Mouse (Mus musculus) embryonic facial prominence, embryonic 14.5 days (tissue): ENCODE measurements around the gene Lhfpl5. TPM values are rescaled to one million over a fixed set of nuclear protein-coding genes. Genes with fewer than 3 reads are reported as not detected.
A peak's percentile ranks its signal among the peaks of the same experiment; 100 is the strongest.

Source experiments
- ATAC-seq: fragments of 200-750 bp; cut with Nextera tagmentation; 2 replicates; pipeline ENCODE4 v1.8.0; 2017; ENCODE audit warnings: low read depth, moderate number of reproducible peaks, moderate TSS enrichment
- DNase-seq: peaks from one replicate; pipeline ENCODE4 v3.0.0-alpha.2; 2015; ENCODE audit warnings: low spot score
- H3K27ac ChIP-seq: fragments of 300-500 bp; sonication (generic); replicated peaks from 2 replicates; pipeline ENCODE4 v1.5.1; 2014; ENCODE audit warnings: low read depth, mild to moderate bottlenecking, low read length, moderate library complexity
- H3K27me3 ChIP-seq: fragments of 300-500 bp; sonication (generic); replicated peaks from 2 replicates; pipeline ENCODE4 v1.6.1; 2014; ENCODE audit warnings: low read length; ENCODE audit not compliant: control insufficient read depth, insufficient read depth
- H3K36me3 ChIP-seq: fragments of 300-500 bp; sonication (generic); 2 replicates; pipeline ENCODE4 v1.6.1; 2014; ENCODE audit warnings: low read length, mixed read lengths; ENCODE audit not compliant: control insufficient read depth, insufficient read depth
- H3K4me1 ChIP-seq: fragments of 300-500 bp; sonication (generic); 2 replicates; pipeline ENCODE4 v1.6.1; 2014; ENCODE audit warnings: antibody characterized with exemption, low read length; ENCODE audit not compliant: control insufficient read depth, insufficient read depth
- H3K4me2 ChIP-seq: fragments of 300-500 bp; sonication (generic); 2 replicates; pipeline ENCODE4 v1.6.1; 2014; ENCODE audit warnings: low read depth, mild to moderate bottlenecking, low read length, moderate library complexity, mixed read lengths
- H3K4me3 ChIP-seq: fragments of 300-500 bp; sonication (generic); 2 replicates; pipeline ENCODE4 v1.5.1; 2014; ENCODE audit warnings: low read depth, mild to moderate bottlenecking, low read length
- H3K9ac ChIP-seq: fragments of 300-500 bp; sonication (generic); 2 replicates; pipeline ENCODE4 v1.6.1; 2014; ENCODE audit warnings: low read depth, mild to moderate bottlenecking, low read length, moderate library complexity, mixed read lengths
- H3K9me3 ChIP-seq: fragments of 300-500 bp; sonication (generic); 2 replicates; pipeline ENCODE4 v1.6.1; 2016; ENCODE audit warnings: low read length; ENCODE audit not compliant: control insufficient read depth
- WGBS: fragments of 180-500 bp; shearing (Covaris S2); extraction: QIAGEN DNeasy Blood & Tissue Kit; methylation state at CpG from one replicate; pipeline ENCODE4 v1.1.7; 2014; 5-methylcytosine and 5-hydroxymethylcytosine counted together
- polyA plus RNA-seq: library from polyadenylated mRNA; unstranded; fragments of >200 nt; fragmentation: Nextera tagmentation; extraction: Ambion mirVana; gene quantifications from 2 replicates; pipeline ENCODE4 v1.2.1, GENCODE M21; 2014

The Lhfpl5 gene
- polyA plus RNA-seq, 1 experiment from 2014 or later: 0.70 TPM

DNA sequence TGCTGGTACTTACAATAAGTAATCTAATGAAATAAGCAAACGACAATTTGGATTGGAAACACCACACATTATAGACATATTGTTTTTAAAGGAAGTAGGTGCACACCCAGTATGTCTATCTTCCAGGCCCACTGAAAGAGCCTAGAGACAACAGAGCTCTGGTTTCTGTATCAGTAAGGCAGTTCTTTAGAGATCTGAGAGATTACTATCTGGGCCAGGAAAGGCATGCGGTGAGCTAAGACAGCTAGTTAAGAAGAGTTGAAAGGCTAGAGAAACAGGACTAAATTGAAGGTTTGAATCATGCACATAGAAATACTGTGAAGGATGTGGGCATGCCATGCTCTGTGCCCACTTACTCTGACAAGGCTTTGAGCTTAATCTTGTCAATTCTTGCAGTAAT lies 37.2 kb downstream of the Lhfpl5 start:
- Histone ChIP-seq H3K4me1 (no peaks in the 10 kb centered on the region), H3K36me3 (peaks cover 26% of the 10 kb centered on the region), H3K27me3 (no peaks in the 10 kb centered on the region), H3K9me3 (no peaks in the 10 kb centered on the region), H3K9ac (no peak overlapping the region), H3K4me2 (no peak overlapping the region), H3K27ac (no peak overlapping the region), H3K4me3 (no peak overlapping the region)
- 87% methylated on average over 2 of the region's 2 CpGs for WGBS
- DNase-seq (no peak), ATAC-seq (no peak)

- Histone ChIP-seq H3K36me3 (peaks cover 21% of the 10 kb centered on the region), H3K4me1 (no peaks in the 10 kb centered on the region), H3K4me2 (no peak overlapping the region), H3K4me3 (no peak overlapping the region), H3K9me3 (no peaks in the 10 kb centered on the region), H3K9ac (no peak overlapping the region), H3K27ac (no peak overlapping the region), H3K27me3 (no peaks in the 10 kb centered on the region)
- ATAC-seq (no peak), DNase-seq (no peak)
- 83% methylated on average over 6 of the region's 6 CpGs for WGBS
Observed at GRCm38 (mm10) chr17:28613096-28613495, 37.7 kb downstream of the Lhfpl5 start.

DNA sequence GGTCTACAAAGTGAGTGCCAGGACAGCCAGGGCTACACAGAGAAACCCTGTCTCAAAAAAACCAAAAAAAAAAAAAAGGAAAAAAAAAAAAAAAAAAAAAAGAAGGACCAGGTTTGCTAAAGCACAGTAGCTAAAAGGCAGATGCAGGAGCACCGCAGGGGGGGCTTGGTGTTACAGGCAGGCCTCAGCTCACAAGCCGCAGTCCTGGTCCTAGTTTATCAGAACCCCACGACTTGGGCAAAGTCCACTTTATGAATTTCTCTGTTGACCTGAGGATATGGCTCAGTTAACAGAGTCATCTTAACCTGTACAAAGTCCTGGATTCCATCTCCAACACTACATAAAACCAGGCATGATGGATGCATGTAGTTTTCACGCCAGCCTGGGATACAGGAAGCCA lies 39.9 kb downstream of the Lhfpl5 start:
- Histone ChIP-seq H3K27ac (no peak overlapping the region), H3K4me2 (no peak overlapping the region), H3K9me3 (no peaks in the 10 kb centered on the region), H3K9ac (no peak overlapping the region), H3K4me1 (no peaks in the 10 kb centered on the region), H3K27me3 (no peaks in the 10 kb centered on the region), H3K4me3 (no peak overlapping the region), H3K36me3 (peaks cover 31% of the 10 kb centered on the region)
- no peak for DNase-seq
- WGBS: 94% methylated on average over 4 of the region's 4 CpGs
- no peak for ATAC-seq

GRCm38 (mm10) chr17:28617636-28618035 lies 42.2 kb downstream of the Lhfpl5 start:
- WGBS: 83% methylated on average over 10 of the region's 10 CpGs
- H3K9ac ChIP-seq: 0 out of 2 replicates have a peak overlapping the region, but pooled peaks have one; percentile 19

GRCm38 (mm10) chr17:28618124-28618523 lies 42.7 kb downstream of the Lhfpl5 start:
- no peak for ATAC-seq
- Histone ChIP-seq H3K4me1 (peaks cover 8% of the 10 kb centered on the region), H3K4me3 (no peak overlapping the region), H3K27ac (no peak overlapping the region), H3K9me3 (no peaks in the 10 kb centered on the region), H3K36me3 (peaks cover 31% of the 10 kb centered on the region), H3K4me2 (no peak overlapping the region), H3K9ac (0 out of 2 replicates have a peak overlapping the region, but pooled peaks have one; percentile 19), H3K27me3 (no peaks in the 10 kb centered on the region)
- DNase-seq: no peak
- 83% methylated on average over 7 of the region's 7 CpGs for WGBS

More at GRCm38 (mm10) chr17:28617636-28618035, 42.2 kb downstream of the Lhfpl5 start:
- no peak overlapping the region for H3K27ac ChIP-seq
- ATAC-seq (no peak), DNase-seq (no peak)
- no peak overlapping the region for H3K4me3 ChIP-seq
- H3K9me3 ChIP-seq: no peaks in the 10 kb centered on the region
- peaks cover 8% of the 10 kb centered on the region for H3K4me1 ChIP-seq
- H3K27me3 ChIP-seq: no peaks in the 10 kb centered on the region
- peaks cover 31% of the 10 kb centered on the region for H3K36me3 ChIP-seq
- H3K4me2 ChIP-seq: no peak overlapping the region

DNA sequence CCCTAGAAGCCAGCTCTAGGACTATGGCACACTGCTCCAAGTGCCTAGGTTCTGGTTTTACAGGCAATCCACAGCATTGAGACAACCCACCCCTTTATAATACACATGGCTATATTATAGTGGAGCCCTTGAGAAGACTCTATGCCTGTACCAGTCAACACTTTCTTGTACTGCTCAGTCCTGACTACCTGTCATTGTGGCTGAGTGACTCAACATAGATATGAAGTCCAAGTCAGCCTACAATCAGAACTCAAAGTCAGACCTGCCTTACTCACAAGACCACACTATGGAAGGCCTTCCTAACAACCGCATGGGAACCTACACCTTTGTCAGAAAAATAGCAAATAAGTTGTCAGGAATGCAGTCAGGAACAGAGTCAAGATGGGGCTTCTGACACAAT lies 43.3 kb downstream of the Lhfpl5 start:
- Histone ChIP-seq H3K27me3 (no peaks in the 10 kb centered on the region), H3K9me3 (no peaks in the 10 kb centered on the region), H3K4me2 (no peak overlapping the region), H3K27ac (no peak overlapping the region), H3K4me3 (no peak overlapping the region), H3K36me3 (peaks cover 31% of the 10 kb centered on the region), H3K9ac (no peak overlapping the region), H3K4me1 (peaks cover 8% of the 10 kb centered on the region)
- 95% methylated on average over 1 of the region's 1 CpGs for WGBS
- no peak for DNase-seq
- ATAC-seq: no peak

DNA sequence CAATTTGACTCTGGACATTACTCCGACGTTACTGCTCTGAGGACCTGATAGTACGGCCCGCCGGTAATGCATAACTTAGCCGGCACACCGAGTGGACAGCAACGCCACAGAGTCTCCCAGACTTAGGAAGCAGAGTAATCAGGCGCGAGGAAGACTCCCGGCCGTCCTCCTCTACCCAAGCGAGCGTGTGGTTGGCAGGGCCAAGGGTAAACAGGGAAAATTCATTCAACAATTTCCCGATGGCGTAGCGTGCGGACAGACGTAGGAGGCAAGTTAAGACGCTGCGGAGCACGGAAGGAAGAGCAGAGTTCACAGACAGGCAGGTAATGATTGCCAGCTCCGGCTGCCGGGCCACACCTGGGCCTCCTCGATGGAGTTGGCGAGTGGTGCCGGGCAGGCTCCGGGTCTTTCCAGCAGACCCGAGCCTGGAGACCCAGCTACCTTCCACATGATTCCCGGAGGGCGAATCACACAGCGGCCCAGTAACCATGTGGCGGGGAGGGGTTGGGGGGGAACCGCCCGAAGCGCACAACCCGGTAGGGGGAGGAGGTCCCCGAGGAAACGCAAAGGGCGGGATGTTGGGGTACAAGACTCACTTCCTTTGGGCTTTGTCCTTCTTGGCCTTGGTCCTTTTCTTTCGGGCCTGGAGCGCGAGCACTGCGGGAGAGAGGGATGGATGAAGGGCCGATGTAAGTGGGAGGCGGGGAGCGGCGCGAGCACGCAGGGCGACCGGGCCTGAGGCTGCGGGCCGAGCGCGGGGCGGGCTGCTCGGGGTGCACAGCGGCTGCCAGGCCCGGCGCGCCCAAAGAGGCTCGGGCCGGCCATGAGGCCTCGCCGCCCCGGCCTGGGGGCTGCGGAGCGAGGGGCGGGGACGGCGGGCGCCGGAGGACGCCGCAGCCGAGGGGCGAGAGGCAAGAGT lies 46.2 kb downstream of the Lhfpl5 start:
- under 1% methylated on average over 43 of the region's 78 CpGs for WGBS
- Histone ChIP-seq H3K9ac (peak overlapping the region; percentile 97), H3K36me3 (peaks cover 17% of the 10 kb centered on the region), H3K4me3 (peak overlapping the region; percentile 99), H3K27ac (peak overlapping the region; percentile 83), H3K4me2 (peak overlapping the region; percentile 93), H3K4me1 (peaks cover 8% of the 10 kb centered on the region), H3K27me3 (no peaks in the 10 kb centered on the region), H3K9me3 (no peaks in the 10 kb centered on the region)
- DNase-seq (peak; percentile 75), ATAC-seq (peak; percentile 77)

GRCm38 (mm10) chr17:28622300-28622759 lies 46.9 kb downstream of the Lhfpl5 start, which contains the start of gene Srpk1:
Gene Srpk1 (minus strand): TSS chr17:28622709.
- peak within 1 kb of the TSS; percentile 99 for H3K4me3 ChIP-seq
- peaks cover 15% of the 10 kb centered on the region for H3K36me3 ChIP-seq
- under 1% methylated on average over 17 of the region's 53 CpGs for WGBS
- no peaks in the 10 kb centered on the region for H3K9me3 ChIP-seq
- H3K9ac ChIP-seq: peak within 1 kb of the TSS; percentile 97
- peak within 1 kb of the TSS; percentile 93 for H3K4me2 ChIP-seq
- H3K27ac ChIP-seq: peak within 1 kb of the TSS; percentile 83
- H3K4me1 ChIP-seq: peaks cover 8% of the 10 kb centered on the region
- ATAC-seq: peak; percentile 97
- H3K27me3 ChIP-seq: no peaks in the 10 kb centered on the region
- DNase-seq: peak; percentile 95
